Mouse (Mus musculus): ENCODE measurements around the gene Gm20696.

The Gm20696 gene

GRCm38 (mm10) chr6:99333127-99333526 is 333.5 kb downstream of the Gm20696 start:
- no peak for DNase-seq (ENCODE audit: low read depth, low spot score)

DNA sequence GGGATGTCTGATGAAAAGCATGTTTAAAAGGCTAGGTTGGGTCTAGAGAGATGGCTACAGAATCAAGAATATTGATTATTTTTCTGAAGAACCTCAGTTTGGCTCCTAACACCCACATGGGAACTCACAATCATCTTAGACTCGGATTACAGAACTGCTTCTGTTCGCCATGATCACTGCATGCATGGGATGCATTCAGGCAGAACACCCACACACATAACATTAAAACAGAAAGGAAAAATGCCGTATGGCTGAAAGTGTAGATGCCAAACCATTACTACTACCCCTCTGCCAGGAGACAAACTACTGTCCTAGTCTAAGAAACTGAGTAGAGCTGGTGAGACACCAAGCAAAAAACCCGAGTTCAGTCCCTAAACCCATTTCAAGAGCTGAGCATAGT is 336.4 kb downstream of the Gm20696 start:
- no peak for DNase-seq (ENCODE audit: low read depth, low spot score)

DNA sequence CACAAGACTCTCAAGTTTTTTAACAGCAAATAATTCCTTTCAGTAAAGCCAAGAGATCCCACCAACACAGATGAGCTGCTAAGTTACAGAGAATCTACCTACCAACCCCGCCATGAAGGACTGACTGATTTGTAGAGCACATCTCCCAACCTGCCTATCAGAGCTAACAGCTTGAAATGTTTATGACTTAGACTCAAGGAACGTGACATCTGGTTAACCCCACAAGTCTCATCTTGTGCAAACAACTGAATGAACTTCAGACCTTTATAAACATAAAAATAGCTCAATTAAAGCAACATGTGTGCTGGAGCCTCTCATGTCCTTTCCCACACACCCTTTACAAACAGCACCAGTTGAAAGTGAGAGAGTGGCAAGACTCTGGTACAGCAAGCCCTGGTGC is 338.0 kb downstream of the Gm20696 start:
- no peak for DNase-seq (ENCODE audit: low read depth, low spot score)

- DNase-seq (ENCODE audit: low read depth, low spot score), result no peak
These were observed 338.5 kb downstream of the Gm20696 start for GRCm38 (mm10) chr6:99328146-99328545.

- DNase-seq (ENCODE audit: low read depth, low spot score), result no peak
These were observed 338.9 kb downstream of the Gm20696 start for GRCm38 (mm10) chr6:99327721-99328120.

- no peak for DNase-seq (ENCODE audit: low read depth, low spot score)
These were observed 340.7 kb downstream of the Gm20696 start for GRCm38 (mm10) chr6:99325881-99326280.

- no peak for DNase-seq (ENCODE audit: low read depth, low spot score)
These were observed 341.1 kb downstream of the Gm20696 start for GRCm38 (mm10) chr6:99325461-99325860.

DNA sequence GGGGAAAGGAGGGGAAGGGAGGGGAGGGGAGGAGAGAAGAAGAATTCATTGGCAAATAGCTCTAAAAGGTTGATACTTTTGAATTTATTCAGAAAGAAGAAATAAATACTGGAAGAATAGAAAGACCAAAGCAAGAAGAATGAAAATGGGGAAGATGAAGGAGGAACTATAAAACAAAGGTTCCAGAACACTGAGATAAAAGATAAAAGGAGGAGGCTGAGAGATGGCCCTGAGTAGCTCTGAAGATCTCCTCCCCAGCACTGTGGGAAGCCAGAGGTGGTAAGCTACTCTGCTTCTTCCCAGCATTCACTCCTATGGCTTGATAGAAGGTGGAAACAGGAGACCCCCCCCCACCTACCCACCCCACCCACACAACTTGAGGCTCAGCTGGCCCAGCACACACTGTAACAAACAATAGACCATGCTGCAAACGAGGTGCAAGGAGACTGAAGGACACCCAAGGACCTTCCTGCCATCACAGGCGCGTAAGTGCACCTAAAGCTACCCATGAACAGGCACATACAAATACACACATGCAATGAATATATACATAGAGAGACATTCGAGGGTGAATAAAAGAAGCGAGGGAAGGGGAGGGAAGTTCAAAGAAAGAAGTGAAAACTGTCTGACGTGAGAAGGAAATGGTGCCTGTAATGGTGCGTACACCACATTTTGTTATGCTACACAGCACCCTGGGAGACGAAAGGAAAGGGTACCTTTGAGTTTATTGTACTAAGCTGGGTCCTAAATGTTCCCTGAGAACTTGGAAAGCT is 344.3 kb downstream of the Gm20696 start:
- no peak for DNase-seq (ENCODE audit: low read depth, low spot score)

GRCm38 (mm10) chr6:99320444-99320843 is 346.2 kb downstream of the Gm20696 start:
- no peak for DNase-seq (ENCODE audit: low read depth, low spot score)

- DNase-seq (ENCODE audit: low read depth, low spot score), result no peak
These were observed 346.9 kb downstream of the Gm20696 start for GRCm38 (mm10) chr6:99319415-99320405.

- no peak for DNase-seq (ENCODE audit: low read depth, low spot score)
These were observed 351.9 kb downstream of the Gm20696 start for GRCm38 (mm10) chr6:99314746-99315145.

GRCm38 (mm10) chr6:99310529-99310928 is 356.1 kb downstream of the Gm20696 start:
- no peak for DNase-seq (ENCODE audit: low read depth, low spot score)

GRCm38 (mm10) chr6:99310171-99310500 is 356.5 kb downstream of the Gm20696 start:
- no peak for DNase-seq (ENCODE audit: low read depth, low spot score)

GRCm38 (mm10) chr6:99309466-99310170 is 357.0 kb downstream of the Gm20696 start:
- DNase-seq (ENCODE audit: low read depth, low spot score), result no peak

GRCm38 (mm10) chr6:99305751-99306150 is 360.8 kb downstream of the Gm20696 start:
- no peak for DNase-seq (ENCODE audit: low read depth, low spot score)

DNA sequence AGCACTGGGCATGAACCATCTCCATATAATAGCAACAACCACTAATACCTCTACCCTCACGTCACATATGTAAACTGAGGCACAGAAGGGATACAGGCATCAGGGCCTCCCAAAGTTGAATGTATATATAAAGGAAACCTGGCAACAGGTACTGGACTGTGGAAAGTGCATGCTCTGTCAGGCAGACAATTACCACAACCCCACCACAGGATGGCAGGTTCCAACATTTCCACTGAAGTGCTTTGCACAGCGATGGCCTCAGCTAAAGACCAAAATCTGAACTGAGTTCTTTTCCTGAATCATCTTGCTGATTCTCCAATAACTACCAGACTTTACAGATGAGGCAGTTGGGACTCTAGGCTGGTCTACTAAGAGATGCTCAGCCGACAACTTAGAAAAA is 361.4 kb downstream of the Gm20696 start:
- DNase-seq (ENCODE audit: low read depth, low spot score), result no peak

- no peak for DNase-seq (ENCODE audit: low read depth, low spot score)
These were observed 363.7 kb downstream of the Gm20696 start for GRCm38 (mm10) chr6:99302662-99303435.

- DNase-seq (ENCODE audit: low read depth, low spot score), result no peak
These were observed 364.7 kb downstream of the Gm20696 start for GRCm38 (mm10) chr6:99301923-99302322.

DNA sequence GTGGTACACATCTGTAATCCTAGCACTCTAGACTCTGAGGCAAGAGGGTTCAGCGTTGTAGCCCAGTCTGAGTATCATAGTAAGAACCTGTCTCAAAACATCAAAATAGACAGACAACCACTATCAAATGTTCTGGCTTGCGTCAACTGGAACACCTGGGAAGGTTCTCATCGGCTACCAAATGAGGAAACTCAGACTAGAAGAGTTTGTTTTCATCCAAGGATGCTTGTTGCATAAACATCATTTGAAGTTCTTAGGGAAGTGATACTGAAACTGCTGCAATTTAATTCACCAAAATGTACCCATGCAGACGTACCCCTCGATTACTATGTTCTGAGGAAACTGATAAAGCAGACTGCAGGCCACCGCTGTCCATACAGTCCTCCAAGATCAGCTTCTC is 366.4 kb downstream of the Gm20696 start:
- no peak for DNase-seq (ENCODE audit: low read depth, low spot score)

- DNase-seq (ENCODE audit: low read depth, low spot score), result no peak
These were observed 367.4 kb downstream of the Gm20696 start for GRCm38 (mm10) chr6:99299196-99299595.

DNA sequence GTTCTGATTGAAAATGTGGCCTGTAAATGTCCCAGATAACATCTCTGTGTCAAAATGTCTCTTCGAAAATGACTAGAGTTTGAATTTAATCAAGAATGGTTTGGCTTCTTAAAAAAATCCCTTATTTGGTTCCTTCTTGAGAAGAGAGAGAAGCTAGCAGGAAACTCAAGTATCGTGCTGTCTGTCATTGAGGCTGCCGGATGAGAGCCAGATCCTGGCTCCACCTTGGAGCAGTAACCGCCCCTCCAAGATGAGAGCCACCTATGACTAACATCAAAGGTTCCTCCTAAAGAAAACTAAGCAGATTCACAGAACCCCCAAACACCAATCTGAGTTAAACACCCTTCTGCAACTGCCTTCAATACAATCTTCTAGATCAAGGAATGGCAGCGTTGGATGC is 369.1 kb downstream of the Gm20696 start:
- DNase-seq (ENCODE audit: low read depth, low spot score), result no peak

All from embryo, embryonic 11.5 days (tissue).